Mouse (Mus musculus) olfactory bulb, adult 2 months (tissue): Measurements from ENCODE around the gene Zfp592. TPM values are rescaled to one million over a fixed set of nuclear protein-coding genes. Genes with fewer than 3 reads are reported as not detected.

ENCODE experiments used
- H3K27ac ChIP-seq: fragments of 200-500 bp; 2 replicates; pipeline ENCODE4 v1.5.1; 2012; ENCODE audit warnings: low read depth, low read length; ENCODE audit not compliant: insufficient read depth
- H3K4me1 ChIP-seq: fragments of 200-500 bp; 2 replicates; pipeline ENCODE4 v1.6.1; 2012; ENCODE audit warnings: low read length; ENCODE audit not compliant: control insufficient read depth, insufficient read depth
- H3K4me3 ChIP-seq: fragments of 200-500 bp; 2 replicates; pipeline ENCODE4 v1.5.1; 2012; ENCODE audit warnings: mild to moderate bottlenecking, low read depth, low read length, moderate library complexity; ENCODE audit not compliant: insufficient read depth
- CTCF ChIP-seq: fragments of 200-500 bp; IDR thresholded peaks from 2 replicates; pipeline ENCODE4 v1.5.1; 2012; ENCODE audit warnings: low read depth, mild to moderate bottlenecking, low read length, moderate library complexity; ENCODE audit not compliant: insufficient read depth
- POLR2A ChIP-seq: fragments of 200-500 bp; IDR thresholded peaks from 2 replicates; pipeline ENCODE4 v1.6.1; 2012; ENCODE audit warnings: mild to moderate bottlenecking, low read depth, low read length, moderate library complexity; ENCODE audit not compliant: insufficient read depth
- WGBS: fragments of 180-500 bp; shearing (Covaris S2); methylation state at CpG from one replicate; pipeline ENCODE4 v1.1.7; 2018; 5-methylcytosine and 5-hydroxymethylcytosine counted together
- polyA plus RNA-seq: library from polyadenylated mRNA; stranded (reverse); fragments of >200 nt; gene quantifications from 2 replicates; pipeline ENCODE4 v1.2.4, GENCODE M21; 2012; ENCODE audit warnings: low replicate concordance; ENCODE audit not compliant: missing spikeins, insufficient read depth, insufficient read length

Zfp592 gene
- not detected in 2 replicates for polyA plus RNA-seq

DNA sequence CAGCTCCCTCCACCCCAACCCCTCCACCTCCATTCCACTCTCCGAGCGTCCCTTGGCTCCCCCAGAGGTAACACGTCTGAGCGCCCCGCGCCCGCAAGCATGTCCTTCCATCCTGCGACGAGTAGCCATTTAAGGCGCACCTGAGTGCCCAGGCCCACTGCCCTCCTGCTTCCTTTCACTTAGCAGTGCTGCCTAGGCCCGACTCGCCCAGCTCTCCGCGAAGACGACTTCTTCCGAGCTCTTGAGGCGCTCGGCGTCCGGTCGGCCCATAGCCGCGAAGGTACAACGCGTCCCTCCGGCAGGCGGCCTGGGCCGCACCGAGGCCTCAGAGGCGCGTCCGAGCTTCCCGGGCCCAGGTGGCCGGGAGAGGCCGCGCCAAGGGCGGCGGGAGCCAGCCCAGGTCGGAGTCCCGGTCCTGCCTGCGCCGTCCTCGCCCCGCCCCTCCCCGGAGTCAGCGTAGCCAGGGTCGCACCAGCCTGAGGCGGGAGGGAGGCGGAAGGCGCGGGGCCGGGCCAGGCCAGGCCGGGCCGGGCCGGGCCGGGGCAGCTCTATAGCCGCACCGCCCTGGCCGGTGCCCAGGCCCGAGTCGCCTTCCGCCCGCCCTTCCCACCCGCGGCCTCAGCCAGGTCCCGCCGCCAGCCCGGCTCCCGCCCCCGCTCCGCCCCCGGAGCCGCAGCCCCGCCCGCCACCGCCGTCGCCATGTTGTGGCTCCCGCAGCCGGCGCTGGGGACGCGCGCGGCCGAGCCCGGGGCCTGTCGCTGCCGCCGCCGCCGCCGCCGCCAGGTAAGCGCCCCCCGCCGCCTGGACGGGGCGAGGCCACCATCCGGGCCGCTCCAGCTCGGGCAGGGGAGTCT, at the start of gene Zfp592:
Gene Zfp592 (plus strand): TSS at position 702 of the 854 bp plus-strand sequence.
- Histone ChIP-seq H3K27ac (peak within 1 kb of the TSS; percentile 79), H3K4me1 (peaks cover 6% of the 10 kb centered on the region; the same call in 1 of the 2 replicates), H3K4me3 (peak within 1 kb of the TSS; percentile 100)
- WGBS: 3% methylated on average over 85 of the region's 102 CpGs
- no peak for TF ChIP-seq CTCF
- peak; percentile 15; the same call in 1 of the 2 replicates for TF ChIP-seq POLR2A

DNA sequence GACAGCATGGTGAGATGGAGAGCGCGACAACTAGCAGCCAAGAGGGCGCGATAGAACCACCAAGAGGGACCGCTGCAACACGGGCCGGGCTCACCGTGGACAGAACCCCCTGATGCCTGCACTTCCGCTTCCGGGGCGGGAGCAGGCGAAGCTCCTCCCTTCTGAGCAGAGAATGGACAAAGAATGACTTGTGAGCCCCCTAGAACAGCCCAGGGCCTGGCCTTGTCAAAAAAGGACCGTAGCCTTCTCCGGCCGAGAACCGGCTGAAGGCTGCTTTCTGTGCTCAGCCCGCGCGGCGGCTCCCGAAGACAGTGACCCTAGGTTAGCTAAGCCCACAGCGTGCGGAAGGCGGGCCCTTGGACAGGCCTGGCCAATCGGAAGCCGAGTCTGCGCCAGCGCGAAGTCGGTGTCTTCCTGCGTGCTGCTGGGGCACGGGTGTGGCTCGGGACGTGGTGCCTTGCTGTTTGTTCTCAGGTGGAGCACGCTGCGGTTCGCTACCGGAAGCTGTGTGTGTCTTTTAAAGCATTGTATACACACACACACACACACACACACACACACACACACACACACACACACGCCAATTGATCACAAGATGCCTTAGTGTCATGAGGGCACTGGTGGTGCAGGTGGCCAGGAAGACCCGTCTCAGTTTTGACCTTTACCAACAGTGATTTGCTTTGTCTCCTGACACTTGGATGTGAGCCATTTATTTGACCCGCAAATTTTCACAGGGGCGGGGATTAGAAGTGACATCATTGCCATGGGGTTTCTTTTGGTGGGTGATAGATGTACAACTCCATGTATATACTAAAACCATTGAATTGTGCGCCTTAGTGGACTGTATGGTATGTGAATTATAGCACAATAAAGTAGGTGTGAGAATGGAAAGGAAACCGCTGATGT, 45.8 kb upstream of the Zfp592 start, which contains the start of gene Sec11a:
Gene Sec11a (minus strand): TSS at position 336 of the 906 bp plus-strand sequence.
- H3K4me1 ChIP-seq: peaks cover 5% of the 10 kb centered on the region
- peak within 1 kb of the TSS; percentile 84 for H3K4me3 ChIP-seq
- 2% methylated on average over 44 of the region's 44 CpGs for WGBS
- H3K27ac ChIP-seq: peak within 1 kb of the TSS; percentile 97
- TF ChIP-seq CTCF (no peak), POLR2A (peak; percentile 65)

GRCm38 (mm10) chr7:80951461-80951860, 42.0 kb upstream of the Zfp592 start:
- no peak for TF ChIP-seq POLR2A
- no peak overlapping the region for H3K27ac ChIP-seq
- no peak overlapping the region for H3K4me3 ChIP-seq
- WGBS: 92% methylated on average over 4 of the region's 4 CpGs
- H3K4me1 ChIP-seq: no peaks in the 10 kb centered on the region

DNA sequence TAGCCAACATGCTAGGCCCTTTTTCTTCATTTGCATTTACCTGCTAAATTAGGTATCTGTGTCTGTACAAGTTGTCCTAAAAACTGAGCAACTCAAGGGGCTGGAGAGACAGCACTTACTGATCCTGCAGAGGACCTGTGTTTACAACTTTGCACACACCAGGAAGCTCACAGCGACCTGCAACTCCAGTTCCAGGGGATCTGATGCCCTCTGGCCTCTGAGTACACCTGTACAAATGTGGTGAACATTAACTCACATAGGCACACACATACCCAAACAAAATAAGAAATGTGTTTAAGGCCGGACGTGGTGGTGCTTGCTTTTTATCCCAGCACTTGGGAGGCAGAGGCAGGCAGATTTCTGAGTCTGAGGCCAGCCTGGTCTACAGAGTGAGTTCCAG, 41.3 kb upstream of the Zfp592 start:
- H3K4me1 ChIP-seq: no peaks in the 10 kb centered on the region
- 68% methylated on average over 3 of the region's 3 CpGs for WGBS
- H3K4me3 ChIP-seq: no peak overlapping the region
- TF ChIP-seq CTCF: no peak
- no peak for TF ChIP-seq POLR2A
- H3K27ac ChIP-seq: no peak overlapping the region

GRCm38 (mm10) chr7:80954251-80954650, 39.2 kb upstream of the Zfp592 start:
- Histone ChIP-seq H3K4me1 (no peaks in the 10 kb centered on the region), H3K4me3 (no peak overlapping the region), H3K27ac (no peak overlapping the region)
- TF ChIP-seq CTCF (no peak), POLR2A (no peak)
- 82% methylated on average over 2 of the region's 2 CpGs for WGBS

GRCm38 (mm10) chr7:80956891-80957290, 36.6 kb upstream of the Zfp592 start:
- TF ChIP-seq CTCF (no peak), POLR2A (no peak)
- Histone ChIP-seq H3K4me3 (no peak overlapping the region), H3K4me1 (no peaks in the 10 kb centered on the region), H3K27ac (no peak overlapping the region)
- 76% methylated on average over 2 of the region's 2 CpGs for WGBS

DNA sequence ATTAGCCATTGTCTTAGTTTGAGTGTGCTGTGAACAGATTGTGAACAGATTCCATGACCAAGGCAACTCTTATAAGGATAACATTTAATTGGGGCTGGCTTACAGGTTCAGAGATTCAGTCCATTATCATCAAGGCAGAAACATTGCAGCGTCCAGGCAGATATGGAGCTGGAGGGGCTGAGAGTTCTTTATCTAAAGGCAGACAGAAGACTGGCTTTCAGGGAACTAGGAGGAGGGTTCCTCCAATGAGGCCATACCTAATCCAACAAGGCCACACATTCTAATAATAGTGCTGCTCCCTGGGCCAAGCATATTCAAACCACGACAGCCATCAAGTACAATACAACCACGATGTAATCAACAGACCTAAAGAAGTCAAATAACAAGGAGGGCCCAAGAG, 34.5 kb upstream of the Zfp592 start:
- Histone ChIP-seq H3K4me1 (no peaks in the 10 kb centered on the region), H3K4me3 (no peak overlapping the region), H3K27ac (no peak overlapping the region)
- WGBS: 83% methylated on average over 3 of the region's 3 CpGs
- TF ChIP-seq CTCF: no peak
- TF ChIP-seq POLR2A: no peak

- Histone ChIP-seq H3K4me3 (no peak overlapping the region), H3K27ac (no peak overlapping the region), H3K4me1 (no peaks in the 10 kb centered on the region)
- WGBS: 52% methylated on average over 6 of the region's 6 CpGs
- TF ChIP-seq CTCF: no peak
- TF ChIP-seq POLR2A: no peak
These were observed 30.7 kb upstream of the Zfp592 start for GRCm38 (mm10) chr7:80962799-80963198.

GRCm38 (mm10) chr7:80970913-80971312, 22.6 kb upstream of the Zfp592 start:
- no peak overlapping the region for H3K4me3 ChIP-seq
- TF ChIP-seq POLR2A (no peak), CTCF (no peak)
- H3K27ac ChIP-seq: no peak overlapping the region
- H3K4me1 ChIP-seq: no peaks in the 10 kb centered on the region
- 75% methylated on average over 3 of the region's 3 CpGs for WGBS
